Mouse (Mus musculus): ENCODE results near the gene Rnf103.

GRCm38 (mm10) chr6:71525556-71525955 lies 31.9 kb downstream of the Rnf103 start:
- TF ChIP-seq CTCF (IDR thresholded peaks at IDR 0.05; ENCODE audit: borderline replicate concordance, control insufficient read depth, extremely low read depth, insufficient read depth, low read length, poor library complexity) (no peak), POLR2A (IDR thresholded peaks at IDR 0.05; ENCODE audit: control insufficient read depth, extremely low read depth, insufficient read depth, low read length, poor library complexity) (no peak)

Data from thymus, adult 2 months (tissue).